Mouse (Mus musculus): Measurements from ENCODE around the gene Os9. TPM values are rescaled to one million over a fixed set of nuclear protein-coding genes. Genes with fewer than 3 reads are reported as not detected.
"Not testable (repeated sequence)": the region's sequence is repeated elsewhere in the genome, so short reads cannot be mapped to it uniquely, and the experiment has no call there.

The Os9 gene
- polyA plus RNA-seq, 1 experiment from 2014 or later = 75.7 TPM

DNA sequence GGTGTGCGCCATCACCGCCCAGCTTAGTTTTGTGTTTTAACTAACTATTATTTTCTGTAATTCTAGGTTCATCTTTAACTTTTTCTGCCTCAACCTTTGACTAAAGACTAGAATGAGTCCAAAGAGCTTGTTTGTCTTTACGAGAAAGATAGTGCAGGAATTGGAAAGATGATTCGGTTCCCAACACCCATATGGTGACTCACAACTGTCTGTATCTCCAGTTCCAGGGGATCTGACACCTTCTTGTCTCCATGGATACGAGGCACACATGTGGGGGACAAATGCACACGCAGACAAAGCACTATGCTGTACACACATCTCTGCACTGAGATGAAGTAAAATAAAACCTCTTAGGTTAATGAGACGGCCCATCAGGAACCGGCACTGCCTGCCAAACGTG is 39.1 kb upstream of the Os9 start:
- Histone ChIP-seq H3K4me3 (no peak overlapping the region), H3K9ac (no peak overlapping the region), H3K36me3 (no peaks in the 10 kb centered on the region), H3K4me1 (no peaks in the 10 kb centered on the region), H3K9me3 (no peaks in the 10 kb centered on the region), H3K27me3 (peaks cover 8% of the 10 kb centered on the region), H3K27ac (no peak overlapping the region), H3K4me2 (replicated peaks) (no peak overlapping the region)
- 84% methylated on average over 9 of the region's 9 CpGs for WGBS
- no peak for ATAC-seq (ENCODE audit: insufficient number of reproducible peaks, insufficient read depth, low FRiP score, low TSS enrichment)

DNA sequence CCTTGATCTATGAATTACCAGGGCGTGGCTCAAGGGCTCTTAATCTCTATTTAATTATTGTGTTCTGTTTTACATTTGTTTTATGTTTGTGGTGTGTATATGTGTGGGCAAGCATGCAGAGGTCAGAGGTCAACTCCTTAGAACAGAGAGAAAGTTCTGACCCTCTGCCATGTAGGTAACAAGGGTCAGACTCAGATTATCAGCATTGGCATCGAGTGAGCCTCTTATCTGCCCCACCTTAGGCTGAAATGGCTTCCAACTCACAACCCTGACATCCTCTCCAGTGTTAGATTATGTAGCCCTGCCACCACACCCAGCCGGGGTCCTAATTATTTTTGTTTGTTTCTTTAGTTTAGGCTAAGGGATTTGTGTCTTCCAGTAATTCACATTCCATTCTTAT is 37.5 kb upstream of the Os9 start:
- Histone ChIP-seq H3K4me2 (replicated peaks) (no peak overlapping the region), H3K27ac (no peak overlapping the region), H3K9ac (no peak overlapping the region), H3K4me1 (no peaks in the 10 kb centered on the region), H3K27me3 (peaks cover 2% of the 10 kb centered on the region; the same call in 1 of the 2 replicates), H3K9me3 (no peaks in the 10 kb centered on the region), H3K36me3 (no peaks in the 10 kb centered on the region), H3K4me3 (no peak overlapping the region)
- 70% methylated on average over 3 of the region's 3 CpGs for WGBS
- no peak for ATAC-seq (ENCODE audit: insufficient number of reproducible peaks, insufficient read depth, low FRiP score, low TSS enrichment)

DNA sequence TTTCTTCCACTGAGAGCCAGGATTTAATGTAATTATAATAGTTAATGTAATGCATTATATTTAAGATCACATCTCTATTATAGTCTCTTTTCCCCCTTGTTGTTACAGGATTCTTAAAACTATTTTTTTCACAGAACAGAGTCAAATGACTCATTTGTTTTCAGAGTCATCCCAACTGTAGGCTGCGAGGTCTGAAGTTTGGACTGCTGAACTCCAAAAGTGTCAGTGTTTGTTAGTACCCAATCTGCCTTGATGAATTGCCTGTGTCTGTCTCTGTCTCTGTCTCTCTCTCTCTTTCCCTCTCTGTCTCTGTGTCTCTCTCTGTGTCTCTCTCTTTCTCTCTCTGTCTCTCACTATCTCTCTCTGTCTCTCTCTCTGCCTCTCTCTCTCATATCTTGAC is 35.6 kb upstream of the Os9 start:
- Histone ChIP-seq H3K27me3 (no peaks in the 10 kb centered on the region), H3K4me2 (replicated peaks) (no peak overlapping the region), H3K9ac (no peak overlapping the region), H3K4me3 (no peak overlapping the region), H3K27ac (no peak overlapping the region), H3K9me3 (no peaks in the 10 kb centered on the region), H3K4me1 (no peaks in the 10 kb centered on the region), H3K36me3 (no peaks in the 10 kb centered on the region)
- ATAC-seq (ENCODE audit: insufficient number of reproducible peaks, insufficient read depth, low FRiP score, low TSS enrichment) = no peak
- WGBS = 91% methylated on average over 1 of the region's 1 CpGs

GRCm38 (mm10) chr10:127156089-127156488 is 35.2 kb upstream of the Os9 start:
- no peak for ATAC-seq (ENCODE audit: insufficient number of reproducible peaks, insufficient read depth, low FRiP score, low TSS enrichment)
- WGBS = 84% methylated on average over 1 of the region's 1 CpGs

DNA sequence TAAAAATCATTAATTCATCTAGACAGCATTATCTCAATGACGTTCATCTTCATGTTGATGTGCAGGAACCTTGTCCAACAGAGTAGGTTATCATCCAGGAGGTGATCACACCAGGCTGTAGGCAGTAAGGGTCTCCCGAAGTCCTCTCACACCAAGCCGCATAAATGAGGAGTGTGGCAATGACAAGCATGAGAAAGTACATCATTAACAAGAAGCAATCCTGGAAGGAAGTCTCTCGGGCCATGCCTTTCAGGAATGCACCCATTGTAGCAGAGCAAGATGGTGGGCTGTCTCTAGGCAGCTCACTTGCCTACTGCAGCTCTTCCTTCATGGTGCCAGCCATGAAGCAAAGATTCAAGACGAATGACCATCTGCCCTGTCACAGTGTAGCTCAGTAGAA is 33.7 kb upstream of the Os9 start:
- no peaks in the 10 kb centered on the region for H3K27me3 ChIP-seq
- H3K4me2 ChIP-seq (replicated peaks) = no peak overlapping the region
- H3K4me1 ChIP-seq = no peaks in the 10 kb centered on the region
- no peak overlapping the region for H3K4me3 ChIP-seq
- no peak for ATAC-seq (ENCODE audit: insufficient number of reproducible peaks, insufficient read depth, low FRiP score, low TSS enrichment)
- H3K27ac ChIP-seq = no peak overlapping the region
- no peaks in the 10 kb centered on the region for H3K36me3 ChIP-seq
- WGBS = 88% methylated on average over 5 of the region's 5 CpGs
- no peak overlapping the region for H3K9ac ChIP-seq
- no peaks in the 10 kb centered on the region for H3K9me3 ChIP-seq

More at GRCm38 (mm10) chr10:127156089-127156488, 35.2 kb upstream of the Os9 start:
- no peaks in the 10 kb centered on the region for H3K9me3 ChIP-seq
- H3K4me2 ChIP-seq (replicated peaks) = no peak overlapping the region
- H3K4me3 ChIP-seq = no peak overlapping the region
- no peak overlapping the region for H3K9ac ChIP-seq
- no peak overlapping the region for H3K27ac ChIP-seq
- H3K36me3 ChIP-seq = no peaks in the 10 kb centered on the region
- H3K27me3 ChIP-seq = no peaks in the 10 kb centered on the region
- H3K4me1 ChIP-seq = no peaks in the 10 kb centered on the region

GRCm38 (mm10) chr10:127154241-127154640 is 33.3 kb upstream of the Os9 start:
- H3K4me2 ChIP-seq (replicated peaks) = no peak overlapping the region
- no peaks in the 10 kb centered on the region for H3K9me3 ChIP-seq
- H3K4me1 ChIP-seq = no peaks in the 10 kb centered on the region
- ATAC-seq (ENCODE audit: insufficient number of reproducible peaks, insufficient read depth, low FRiP score, low TSS enrichment) = no peak
- H3K36me3 ChIP-seq = no peaks in the 10 kb centered on the region
- WGBS = 91% methylated on average over 2 of the region's 2 CpGs
- H3K27ac ChIP-seq = no peak overlapping the region
- H3K9ac ChIP-seq = no peak overlapping the region
- no peaks in the 10 kb centered on the region for H3K27me3 ChIP-seq
- no peak overlapping the region for H3K4me3 ChIP-seq

GRCm38 (mm10) chr10:127153323-127153722 is 32.4 kb upstream of the Os9 start:
- 90% methylated on average over 7 of the region's 7 CpGs for WGBS
- Histone ChIP-seq H3K27me3 (no peaks in the 10 kb centered on the region), H3K27ac (no peak overlapping the region), H3K4me3 (no peak overlapping the region), H3K36me3 (no peaks in the 10 kb centered on the region), H3K9me3 (no peaks in the 10 kb centered on the region), H3K4me1 (no peaks in the 10 kb centered on the region), H3K9ac (no peak overlapping the region), H3K4me2 (replicated peaks) (no peak overlapping the region)
- no peak for ATAC-seq (ENCODE audit: insufficient number of reproducible peaks, insufficient read depth, low FRiP score, low TSS enrichment)

GRCm38 (mm10) chr10:127152556-127152955 is 31.6 kb upstream of the Os9 start:
- ATAC-seq (ENCODE audit: insufficient number of reproducible peaks, insufficient read depth, low FRiP score, low TSS enrichment); H3K27ac ChIP-seq; H3K27me3 ChIP-seq; H3K4me1 ChIP-seq; H3K9me3 ChIP-seq; H3K4me2 ChIP-seq (replicated peaks); H3K4me3 ChIP-seq; H3K9ac ChIP-seq; H3K36me3 ChIP-seq: not testable (repeated sequence)
- 86% methylated on average over 10 of the region's 10 CpGs for WGBS

DNA sequence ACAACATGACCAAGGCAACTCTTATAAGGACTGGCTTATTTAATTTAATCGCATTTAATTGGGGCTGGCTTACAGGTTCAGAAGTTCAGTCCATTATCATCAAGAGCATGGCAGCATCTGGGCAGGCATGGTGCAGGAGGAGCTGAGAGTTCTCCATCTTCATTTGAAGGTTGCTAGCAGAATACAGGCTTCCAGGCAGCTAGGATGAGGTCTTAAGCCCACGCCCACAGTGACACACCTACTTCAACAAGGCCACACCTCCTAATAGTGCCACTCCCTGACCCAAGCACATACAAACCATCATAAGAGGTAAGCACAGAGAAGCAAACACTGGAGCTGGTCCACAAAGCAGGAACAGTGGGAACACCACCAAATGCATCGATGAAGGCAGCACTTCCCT is 30.3 kb upstream of the Os9 start:
- H3K27ac ChIP-seq; ATAC-seq (ENCODE audit: insufficient number of reproducible peaks, insufficient read depth, low FRiP score, low TSS enrichment); H3K4me2 ChIP-seq (replicated peaks); H3K36me3 ChIP-seq; H3K9me3 ChIP-seq; H3K4me1 ChIP-seq; H3K27me3 ChIP-seq; H3K9ac ChIP-seq; H3K4me3 ChIP-seq: not testable (repeated sequence)
- 87% methylated on average over 3 of the region's 3 CpGs for WGBS

DNA sequence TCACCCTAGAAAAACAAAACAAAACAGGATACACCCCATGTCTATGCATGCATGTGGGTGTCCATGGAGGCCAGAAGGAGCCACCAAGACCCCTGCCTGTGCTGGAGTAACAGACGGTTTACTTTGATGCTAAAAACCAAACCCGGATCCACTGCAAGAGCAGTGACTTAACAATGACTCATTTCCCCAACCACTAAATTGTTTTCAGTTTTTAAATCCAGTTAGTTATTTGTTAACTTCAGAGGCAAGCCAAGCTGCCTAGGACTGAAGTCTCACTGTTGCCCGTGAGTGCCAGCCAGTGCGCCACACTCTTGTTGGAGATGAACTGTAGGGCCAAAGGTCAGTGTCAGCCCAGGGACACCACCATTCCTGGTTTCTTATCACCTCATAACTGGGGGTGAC is 29.5 kb upstream of the Os9 start:
- 80% methylated on average over 4 of the region's 4 CpGs for WGBS
- no peak overlapping the region for H3K9ac ChIP-seq
- no peak overlapping the region for H3K4me3 ChIP-seq
- H3K27ac ChIP-seq = no peak overlapping the region
- H3K36me3 ChIP-seq = no peaks in the 10 kb centered on the region
- H3K4me2 ChIP-seq (replicated peaks) = no peak overlapping the region
- no peaks in the 10 kb centered on the region for H3K9me3 ChIP-seq
- no peaks in the 10 kb centered on the region for H3K27me3 ChIP-seq
- ATAC-seq (ENCODE audit: insufficient number of reproducible peaks, insufficient read depth, low FRiP score, low TSS enrichment) = no peak
- H3K4me1 ChIP-seq = no peaks in the 10 kb centered on the region

DNA sequence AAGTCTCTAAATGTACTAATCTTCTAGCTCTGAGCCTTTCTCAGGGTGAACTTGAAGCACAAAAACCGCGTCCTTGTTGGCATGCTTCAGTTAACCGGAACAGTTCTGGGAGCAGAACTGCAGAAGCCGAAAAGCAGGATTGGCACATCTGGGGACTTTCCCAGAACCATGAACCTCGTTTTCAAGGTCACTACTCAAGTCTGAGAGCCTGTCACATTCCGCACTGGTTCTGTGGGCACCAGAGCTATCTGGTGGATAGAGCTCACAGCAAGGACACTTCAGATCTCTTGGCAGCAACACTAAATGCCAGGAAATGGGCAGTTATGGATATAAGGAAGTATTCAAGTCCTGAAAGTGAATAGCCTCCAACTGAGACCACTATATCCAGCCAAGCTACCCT is 26.2 kb upstream of the Os9 start:
- WGBS = 82% methylated on average over 6 of the region's 6 CpGs
- H3K4me1 ChIP-seq = no peaks in the 10 kb centered on the region
- no peaks in the 10 kb centered on the region for H3K27me3 ChIP-seq
- H3K4me2 ChIP-seq (replicated peaks) = no peak overlapping the region
- no peaks in the 10 kb centered on the region for H3K9me3 ChIP-seq
- ATAC-seq (ENCODE audit: insufficient number of reproducible peaks, insufficient read depth, low FRiP score, low TSS enrichment) = no peak
- H3K9ac ChIP-seq = no peak overlapping the region
- H3K4me3 ChIP-seq = no peak overlapping the region
- no peaks in the 10 kb centered on the region for H3K36me3 ChIP-seq
- no peak overlapping the region for H3K27ac ChIP-seq

GRCm38 (mm10) chr10:127145303-127145702 is 24.4 kb upstream of the Os9 start:
- no peaks in the 10 kb centered on the region for H3K27me3 ChIP-seq
- WGBS = 71% methylated on average over 5 of the region's 5 CpGs
- H3K4me3 ChIP-seq = no peak overlapping the region
- no peak overlapping the region for H3K9ac ChIP-seq
- no peaks in the 10 kb centered on the region for H3K4me1 ChIP-seq
- H3K36me3 ChIP-seq = no peaks in the 10 kb centered on the region
- H3K9me3 ChIP-seq = no peaks in the 10 kb centered on the region
- H3K4me2 ChIP-seq (replicated peaks) = no peak overlapping the region
- ATAC-seq (ENCODE audit: insufficient number of reproducible peaks, insufficient read depth, low FRiP score, low TSS enrichment) = no peak
- H3K27ac ChIP-seq = no peak overlapping the region

GRCm38 (mm10) chr10:127144536-127144935 is 23.6 kb upstream of the Os9 start:
- H3K9ac ChIP-seq = no peak overlapping the region
- H3K4me1 ChIP-seq = no peaks in the 10 kb centered on the region
- H3K36me3 ChIP-seq = no peaks in the 10 kb centered on the region
- H3K27ac ChIP-seq = no peak overlapping the region
- H3K27me3 ChIP-seq = no peaks in the 10 kb centered on the region
- H3K9me3 ChIP-seq = no peaks in the 10 kb centered on the region
- H3K4me2 ChIP-seq (replicated peaks) = no peak overlapping the region
- WGBS = 88% methylated on average over 7 of the region's 7 CpGs
- H3K4me3 ChIP-seq = no peak overlapping the region
- no peak for ATAC-seq (ENCODE audit: insufficient number of reproducible peaks, insufficient read depth, low FRiP score, low TSS enrichment)

All from embryonic facial prominence, embryonic 12.5 days (tissue).